Mouse (Mus musculus) stomach, embryonic 14.5 days (tissue): ENCODE measurements at regions not wholly inside any gene's neighbourhood (a gene's known extent, or its start where the extent isn't known, plus 50 kb on each side); places are given as distances from the start of the nearest gene placed in this dataset.

Experiments used
- ATAC-seq: fragments of 200-750 bp; cut with Nextera tagmentation; 2 replicates; pipeline ENCODE4 v1.8.0; 2017; ENCODE audit warnings: low read depth, moderate TSS enrichment; ENCODE audit not compliant: insufficient number of reproducible peaks, insufficient read depth, low FRiP score
- H3K27ac ChIP-seq: fragments of 300-500 bp; sonication (generic); 2 replicates; pipeline ENCODE4 v1.5.1; 2014; ENCODE audit warnings: mild to moderate bottlenecking, low read length, moderate library complexity, mixed read lengths
- H3K27me3 ChIP-seq: fragments of 300-500 bp; sonication (generic); 2 replicates; pipeline ENCODE4 v1.6.1; 2014; ENCODE audit warnings: low read length, control low read depth, mixed read lengths; ENCODE audit not compliant: control insufficient read depth, insufficient read depth
- H3K36me3 ChIP-seq: fragments of 300-500 bp; sonication (generic); 2 replicates; pipeline ENCODE4 v1.6.1; 2014; ENCODE audit warnings: mild to moderate bottlenecking, control low read depth, low read length, moderate library complexity, mixed read lengths; ENCODE audit not compliant: control insufficient read depth, insufficient read depth
- H3K4me1 ChIP-seq: fragments of 300-500 bp; sonication (generic); 2 replicates; pipeline ENCODE4 v1.6.1; 2014; ENCODE audit warnings: low read length, control low read depth, mixed read lengths; ENCODE audit not compliant: control insufficient read depth, insufficient read depth
- H3K4me2 ChIP-seq: fragments of 300-500 bp; sonication (generic); replicated peaks from 2 replicates; pipeline ENCODE4 v1.6.1; 2014; ENCODE audit warnings: low read depth, low read length, control low read depth
- H3K4me3 ChIP-seq: fragments of 300-500 bp; sonication (generic); 2 replicates; pipeline ENCODE4 v1.5.1; 2014; ENCODE audit warnings: low read depth, low read length, control low read depth
- H3K9ac ChIP-seq: fragments of 300-500 bp; sonication (generic); replicated peaks from 2 replicates; pipeline ENCODE4 v1.6.1; 2014; ENCODE audit warnings: low read depth, mild to moderate bottlenecking, control low read depth, low read length, moderate library complexity, mixed read lengths
- H3K9me3 ChIP-seq: fragments of 300-500 bp; sonication (generic); 2 replicates; pipeline ENCODE4 v1.6.1; 2016; ENCODE audit warnings: low read depth, low read length, control low read depth; ENCODE audit not compliant: control insufficient read depth
- WGBS: fragments of 180-500 bp; shearing (Covaris S2); extraction: QIAGEN DNeasy Blood & Tissue Kit; methylation state at CpG from one replicate; pipeline ENCODE4 v1.1.7; 2014; 5-methylcytosine and 5-hydroxymethylcytosine counted together

DNA sequence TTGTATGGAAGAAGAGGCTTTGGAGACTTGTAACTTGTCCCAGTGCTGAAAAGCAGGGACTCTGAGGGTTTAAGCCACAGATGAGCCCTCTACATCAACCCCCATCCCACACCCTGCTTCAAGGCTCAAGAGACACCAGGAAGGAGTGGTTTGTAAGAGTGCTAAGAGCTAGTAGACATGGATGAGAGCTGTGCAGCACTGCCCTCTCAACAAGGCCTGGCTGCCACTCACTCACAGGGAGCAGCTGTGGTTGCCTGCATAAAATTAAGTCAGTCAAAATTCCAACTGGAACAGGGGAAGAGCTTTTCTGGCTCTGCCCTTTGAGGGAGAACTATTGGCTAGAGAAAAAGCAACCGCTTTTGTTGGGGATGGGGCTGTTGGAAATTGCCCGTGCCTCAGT is 225.5 kb upstream of the Tbl1xr1 start:
- WGBS, result 96% methylated on average over 2 of the region's 2 CpGs
- Histone ChIP-seq H3K4me1 (no peaks in the 10 kb centered on the region), H3K27me3 (no peaks in the 10 kb centered on the region), H3K9ac (no peak overlapping the region), H3K36me3 (no peaks in the 10 kb centered on the region), H3K27ac (no peak overlapping the region), H3K4me3 (no peak overlapping the region), H3K9me3 (no peaks in the 10 kb centered on the region), H3K4me2 (no peak overlapping the region)
- no peak for ATAC-seq

DNA sequence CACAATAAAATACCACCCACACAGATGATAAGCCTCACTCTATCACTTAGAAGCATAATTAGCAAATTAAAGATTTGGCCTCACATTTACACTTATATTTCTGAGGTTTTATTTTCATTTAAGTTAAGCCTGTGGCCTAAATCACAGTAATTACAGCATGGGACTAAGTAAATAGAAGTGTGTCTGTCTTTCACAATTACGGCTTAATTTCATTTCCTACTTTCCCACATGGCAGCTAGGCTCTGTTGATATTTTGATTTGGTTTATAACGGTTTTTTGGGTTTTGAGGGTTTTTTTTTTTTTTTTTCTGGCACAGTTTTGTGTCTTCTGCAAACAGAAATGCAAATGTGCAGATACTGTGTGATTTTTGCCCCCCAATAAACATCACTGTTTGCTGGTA is 222.1 kb upstream of the Tbl1xr1 start:
- no peaks in the 10 kb centered on the region for H3K4me1 ChIP-seq
- H3K9me3 ChIP-seq, result no peaks in the 10 kb centered on the region
- H3K36me3 ChIP-seq, result no peaks in the 10 kb centered on the region
- H3K4me3 ChIP-seq, result no peak overlapping the region
- no peak overlapping the region for H3K27ac ChIP-seq
- H3K27me3 ChIP-seq, result no peaks in the 10 kb centered on the region
- no peak overlapping the region for H3K4me2 ChIP-seq
- H3K9ac ChIP-seq, result no peak overlapping the region
- 69% methylated on average over 2 of the region's 2 CpGs for WGBS
- ATAC-seq, result no peak

DNA sequence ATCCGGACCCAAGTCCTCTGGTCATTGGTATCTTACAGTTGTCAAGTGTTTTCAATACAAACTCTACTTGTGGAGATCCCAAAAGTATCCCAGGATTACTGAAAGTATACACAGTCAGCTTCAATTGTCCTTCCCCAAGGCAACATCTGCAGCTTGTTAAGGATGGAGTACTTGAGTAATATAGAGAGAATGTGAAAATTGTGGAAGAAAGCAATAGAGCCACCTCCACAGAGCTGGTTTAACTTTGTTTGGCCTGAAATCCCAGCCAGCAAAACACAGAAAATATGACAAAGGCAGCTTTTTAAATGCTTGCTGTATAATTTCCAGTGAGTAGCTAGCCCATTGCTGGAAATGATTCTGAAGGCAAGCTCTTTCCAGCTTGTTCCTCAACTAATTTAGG is 217.0 kb upstream of the Tbl1xr1 start:
- no peaks in the 10 kb centered on the region for H3K9me3 ChIP-seq
- no peak for ATAC-seq
- H3K4me1 ChIP-seq, result no peaks in the 10 kb centered on the region
- H3K4me3 ChIP-seq, result no peak overlapping the region
- WGBS, result 77% methylated on average over 1 of the region's 1 CpGs
- no peak overlapping the region for H3K4me2 ChIP-seq
- H3K27ac ChIP-seq, result no peak overlapping the region
- no peaks in the 10 kb centered on the region for H3K27me3 ChIP-seq
- H3K9ac ChIP-seq, result no peak overlapping the region
- no peaks in the 10 kb centered on the region for H3K36me3 ChIP-seq

DNA sequence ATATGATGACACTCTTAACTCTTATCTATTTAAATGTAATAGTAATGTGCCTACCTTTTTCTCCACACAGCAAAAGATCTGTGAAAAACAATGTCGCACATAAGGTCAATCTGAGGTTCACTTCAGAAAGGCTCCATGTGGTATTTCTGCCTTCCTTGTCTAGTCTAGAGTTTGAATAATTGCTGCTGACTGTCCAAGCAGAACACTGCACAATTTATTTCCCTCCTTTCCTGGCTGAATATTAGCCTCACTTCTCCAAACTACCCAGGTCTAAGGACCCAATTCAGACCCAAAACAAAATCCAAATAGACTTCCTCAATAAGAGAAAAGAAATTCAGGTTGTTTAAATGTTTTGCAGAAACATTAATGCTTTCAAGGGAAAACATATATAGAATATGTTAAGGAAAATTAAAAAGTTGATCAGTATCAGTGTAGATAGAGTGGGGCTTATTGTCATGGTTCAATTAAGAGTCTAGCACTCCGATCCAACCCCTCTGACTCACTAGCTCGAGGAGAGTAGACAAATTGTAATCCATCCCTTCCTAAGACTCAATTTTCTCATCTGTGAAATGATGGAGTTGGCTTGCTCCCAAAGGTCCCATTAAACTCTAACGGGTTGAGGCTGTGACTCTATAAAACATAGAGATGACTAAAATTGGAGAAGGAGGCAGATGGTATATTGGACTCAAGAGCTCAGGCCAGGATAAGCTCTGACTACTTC is 215.4 kb upstream of the Tbl1xr1 start:
- ATAC-seq, result no peak
- H3K9ac ChIP-seq, result no peak overlapping the region
- H3K4me2 ChIP-seq, result no peak overlapping the region
- no peaks in the 10 kb centered on the region for H3K27me3 ChIP-seq
- no peaks in the 10 kb centered on the region for H3K36me3 ChIP-seq
- no peak overlapping the region for H3K27ac ChIP-seq
- H3K9me3 ChIP-seq, result no peaks in the 10 kb centered on the region
- 45% methylated on average over 4 of the region's 4 CpGs for WGBS
- no peak overlapping the region for H3K4me3 ChIP-seq
- no peaks in the 10 kb centered on the region for H3K4me1 ChIP-seq

DNA sequence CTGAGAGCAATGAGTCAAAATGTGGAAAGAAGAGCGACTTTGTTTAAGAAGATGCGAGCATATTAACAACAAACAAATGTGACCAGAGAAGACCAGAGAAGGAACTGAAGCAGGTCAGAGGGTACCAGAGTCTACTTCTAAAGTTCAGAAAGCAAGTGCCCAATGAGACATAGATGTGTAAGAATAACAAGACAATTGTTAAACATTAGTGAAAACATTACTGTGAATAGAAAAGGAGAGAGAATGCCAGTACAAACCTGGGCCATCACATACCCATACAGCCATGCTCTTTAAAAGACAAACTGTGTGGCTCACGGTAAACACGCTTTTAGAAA is 214.8 kb upstream of the Tbl1xr1 start:
- ATAC-seq, result no peak
- Histone ChIP-seq H3K36me3 (no peaks in the 10 kb centered on the region), H3K9me3 (no peaks in the 10 kb centered on the region), H3K4me2 (no peak overlapping the region), H3K4me1 (no peaks in the 10 kb centered on the region), H3K27me3 (no peaks in the 10 kb centered on the region), H3K9ac (no peak overlapping the region), H3K27ac (no peak overlapping the region), H3K4me3 (no peak overlapping the region)
- whole genome bisulfite sequencing, result 75% methylated on average over 4 of the region's 4 CpGs

DNA sequence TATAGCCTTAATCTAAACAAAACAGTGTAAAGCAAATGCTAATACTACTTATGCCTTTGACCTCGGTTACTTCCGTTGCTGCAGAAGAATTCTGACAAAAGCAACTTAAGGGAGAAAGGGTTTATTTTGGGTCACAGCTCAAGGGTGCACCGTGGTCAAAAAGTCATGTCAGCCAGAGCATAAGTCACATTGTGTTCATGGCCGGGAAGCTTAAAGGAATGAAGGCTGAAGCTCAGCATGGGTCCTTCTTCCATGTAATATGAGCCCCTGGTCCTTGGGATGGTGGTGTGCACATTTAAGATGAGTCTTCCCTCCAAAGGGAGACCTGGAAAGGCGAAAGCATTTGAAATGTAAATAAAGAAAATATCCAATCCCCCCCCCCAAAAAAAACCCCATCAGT is 212.1 kb upstream of the Tbl1xr1 start:
- H3K4me2 ChIP-seq, result no peak overlapping the region
- H3K27ac ChIP-seq, result no peak overlapping the region
- no peaks in the 10 kb centered on the region for H3K27me3 ChIP-seq
- H3K4me3 ChIP-seq, result no peak overlapping the region
- H3K9ac ChIP-seq, result no peak overlapping the region
- 50% methylated on average over 5 of the region's 5 CpGs for WGBS
- no peaks in the 10 kb centered on the region for H3K4me1 ChIP-seq
- no peaks in the 10 kb centered on the region for H3K36me3 ChIP-seq
- ATAC-seq, result no peak
- no peaks in the 10 kb centered on the region for H3K9me3 ChIP-seq

DNA sequence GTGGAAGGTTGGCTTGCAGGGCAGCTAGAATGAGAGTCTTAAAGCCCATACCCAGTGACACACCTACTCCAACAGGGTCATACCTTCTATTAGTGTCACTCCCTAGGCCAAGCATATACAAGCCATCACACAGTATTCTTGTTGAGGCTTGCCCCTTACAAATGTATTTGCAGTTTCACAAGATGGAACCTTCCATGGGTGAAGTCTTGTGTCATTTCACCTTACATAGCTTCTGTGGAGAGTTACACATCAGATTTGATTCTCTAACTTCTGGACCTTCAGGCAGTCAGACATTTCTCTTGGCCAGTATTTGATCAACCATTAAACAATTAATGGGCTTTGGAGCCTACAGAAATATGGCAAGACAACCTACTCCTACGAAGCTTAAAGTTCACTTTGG is 210.6 kb upstream of the Tbl1xr1 start:
- Histone ChIP-seq H3K4me3 (no peak overlapping the region), H3K9me3 (no peaks in the 10 kb centered on the region), H3K4me2 (no peak overlapping the region), H3K9ac (no peak overlapping the region), H3K36me3 (no peaks in the 10 kb centered on the region), H3K27ac (no peak overlapping the region), H3K4me1 (no peaks in the 10 kb centered on the region), H3K27me3 (no peaks in the 10 kb centered on the region)
- WGBS, result 76% methylated on average over 1 of the region's 1 CpGs
- ATAC-seq, result no peak

DNA sequence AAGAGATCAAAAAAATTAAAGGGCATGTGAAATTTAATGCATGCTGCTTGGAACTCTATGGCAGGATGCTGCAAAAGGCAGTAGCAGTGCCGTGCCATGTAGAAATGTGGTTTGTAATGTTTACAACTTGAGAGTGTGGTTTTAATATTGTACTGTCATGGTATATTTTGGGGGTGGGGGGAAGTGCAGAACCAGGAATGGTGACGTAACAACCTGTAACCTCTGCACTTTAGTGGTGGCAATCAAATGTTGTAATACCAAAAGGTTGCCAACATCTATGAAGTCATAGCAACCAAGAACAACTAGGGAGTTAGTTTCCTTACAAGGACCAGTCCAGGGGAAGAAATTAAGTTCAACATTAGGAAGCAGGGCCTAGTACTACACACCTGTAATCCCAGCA is 198.1 kb upstream of the Tbl1xr1 start:
- Histone ChIP-seq H3K4me3 (no peak overlapping the region), H3K4me1 (no peaks in the 10 kb centered on the region), H3K27me3 (no peaks in the 10 kb centered on the region), H3K4me2 (no peak overlapping the region), H3K27ac (no peak overlapping the region), H3K9me3 (no peaks in the 10 kb centered on the region), H3K36me3 (no peaks in the 10 kb centered on the region), H3K9ac (no peak overlapping the region)
- ATAC-seq, result no peak
- 78% methylated on average over 2 of the region's 2 CpGs for WGBS

DNA sequence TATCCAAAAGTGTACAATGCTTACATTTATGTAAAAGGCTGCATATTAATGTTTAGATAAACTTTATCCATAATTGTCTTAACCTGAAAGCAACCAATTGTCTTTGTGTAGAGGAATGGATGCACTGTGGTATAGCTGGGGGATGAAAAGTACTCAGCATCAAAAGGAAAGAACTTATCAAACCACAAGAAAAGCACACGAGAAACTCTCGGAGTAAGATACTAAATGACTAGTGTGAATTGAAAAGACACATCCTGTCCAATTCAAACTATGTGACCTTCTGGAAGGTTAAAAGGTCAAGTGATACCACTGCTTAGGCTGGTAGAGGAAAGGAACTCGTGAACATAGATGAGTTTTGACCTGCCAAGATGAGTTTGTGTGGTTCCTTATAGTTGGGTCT is 192.2 kb upstream of the Tbl1xr1 start:
- Histone ChIP-seq H3K4me3 (no peak overlapping the region), H3K27me3 (no peaks in the 10 kb centered on the region), H3K9me3 (no peaks in the 10 kb centered on the region), H3K36me3 (no peaks in the 10 kb centered on the region), H3K4me2 (no peak overlapping the region), H3K9ac (no peak overlapping the region), H3K4me1 (no peaks in the 10 kb centered on the region), H3K27ac (no peak overlapping the region)
- no peak for ATAC-seq
- WGBS, result 71% methylated on average over 3 of the region's 3 CpGs
